Mouse (Mus musculus) stomach, embryonic 16.5 days (tissue): ENCODE measurements around the gene Crim1. TPM values are rescaled to one million over a fixed set of nuclear protein-coding genes. Genes with fewer than 3 reads are reported as not detected.
A peak's percentile ranks its signal among the peaks of the same experiment; 100 is the strongest.

ENCODE experiments used
- ATAC-seq: fragments of 200-750 bp; cut with Nextera tagmentation; 2 replicates; pipeline ENCODE4 v1.8.0; 2017; ENCODE audit warnings: moderate number of reproducible peaks, moderate TSS enrichment; ENCODE audit not compliant: insufficient read depth, low FRiP score
- H3K27ac ChIP-seq: fragments of 300-500 bp; sonication (generic); 2 replicates; pipeline ENCODE4 v1.5.1; 2014; ENCODE audit warnings: low read length
- H3K27me3 ChIP-seq: fragments of 300-500 bp; sonication (generic); 2 replicates; pipeline ENCODE4 v1.6.1; 2014; ENCODE audit warnings: low read length, control low read depth, mixed read lengths; ENCODE audit not compliant: control insufficient read depth, insufficient read depth
- H3K36me3 ChIP-seq: fragments of 300-500 bp; sonication (generic); 2 replicates; pipeline ENCODE4 v1.6.1; 2014; ENCODE audit warnings: low read length; ENCODE audit not compliant: control insufficient read depth, insufficient read depth
- H3K4me1 ChIP-seq: fragments of 300-500 bp; sonication (generic); 2 replicates; pipeline ENCODE4 v1.6.1; 2014; ENCODE audit warnings: low read length, control low read depth, mixed read lengths; ENCODE audit not compliant: control insufficient read depth, insufficient read depth
- H3K4me2 ChIP-seq: fragments of 300-500 bp; sonication (generic); 2 replicates; pipeline ENCODE4 v1.6.1; 2014; ENCODE audit warnings: low read depth, low read length, mixed read lengths
- H3K4me3 ChIP-seq: fragments of 300-500 bp; sonication (generic); replicated peaks from 2 replicates; pipeline ENCODE4 v1.5.1; 2014; ENCODE audit warnings: mild to moderate bottlenecking, low read length
- H3K9ac ChIP-seq: fragments of 300-500 bp; sonication (generic); 2 replicates; pipeline ENCODE4 v1.6.1; 2014; ENCODE audit warnings: low read length
- H3K9me3 ChIP-seq: fragments of 300-500 bp; sonication (generic); replicated peaks from 2 replicates; pipeline ENCODE4 v1.6.1; 2016; ENCODE audit warnings: low read length, control low read depth; ENCODE audit not compliant: control insufficient read depth
- WGBS: fragments of 180-500 bp; shearing (Covaris S2); extraction: QIAGEN DNeasy Blood & Tissue Kit; methylation state at CpG from one replicate; pipeline ENCODE4 v1.1.7; 2014; 5-methylcytosine and 5-hydroxymethylcytosine counted together
- polyA plus RNA-seq: library from polyadenylated mRNA; unstranded; fragments of >200 nt; fragmentation: Nextera tagmentation; extraction: Ambion mirVana; gene quantifications from 2 replicates; pipeline ENCODE4 v1.2.1, GENCODE M21; 2015

The Crim1 gene
- polyA plus RNA-seq, 1 experiment from 2014 or later: 3.9 TPM

DNA sequence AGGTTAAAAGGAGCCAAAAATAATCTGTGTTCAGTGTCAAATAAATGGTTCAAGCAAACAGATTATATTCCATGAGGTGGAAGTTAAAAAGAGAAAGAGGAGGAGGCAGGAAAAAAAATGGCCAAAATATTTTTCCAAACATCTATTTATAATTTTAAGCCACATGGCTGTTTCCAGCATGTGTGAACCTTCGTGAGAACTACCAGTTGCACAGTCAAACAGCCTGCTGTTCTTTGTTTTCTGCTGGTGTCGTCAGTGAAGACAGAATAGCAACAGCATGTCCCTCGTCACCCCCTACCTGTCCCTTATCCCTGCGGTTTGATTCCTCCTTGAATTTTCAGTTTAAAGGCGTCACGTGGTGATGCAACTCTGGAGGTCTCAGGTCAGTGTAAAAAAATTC is 70.0 kb downstream of the Crim1 start:
- H3K9ac ChIP-seq: no peak overlapping the region
- no peaks in the 10 kb centered on the region for H3K9me3 ChIP-seq
- H3K4me2 ChIP-seq: no peak overlapping the region
- H3K27me3 ChIP-seq: no peaks in the 10 kb centered on the region
- H3K4me3 ChIP-seq: no peak overlapping the region
- H3K36me3 ChIP-seq: no peaks in the 10 kb centered on the region
- no peak for ATAC-seq
- H3K4me1 ChIP-seq: peaks cover 22% of the 10 kb centered on the region
- H3K27ac ChIP-seq: no peak overlapping the region
- 69% methylated on average over 6 of the region's 6 CpGs for WGBS

- Histone ChIP-seq H3K27ac (peak overlapping the region; percentile 41), H3K4me2 (no peak overlapping the region), H3K27me3 (no peaks in the 10 kb centered on the region), H3K4me1 (peaks cover 27% of the 10 kb centered on the region), H3K4me3 (no peak overlapping the region), H3K9me3 (no peaks in the 10 kb centered on the region), H3K36me3 (no peaks in the 10 kb centered on the region), H3K9ac (peak overlapping the region; percentile 25; the same call in 1 of the 2 replicates)
- ATAC-seq: no peak
- 57% methylated on average over 8 of the region's 8 CpGs for WGBS
Measured at GRCm38 (mm10) chr17:78271731-78272130, 71.7 kb downstream of the Crim1 start.

- H3K4me1 ChIP-seq: peaks cover 27% of the 10 kb centered on the region
- 62% methylated on average over 8 of the region's 8 CpGs for WGBS
- peak overlapping the region; percentile 41 for H3K27ac ChIP-seq
- ATAC-seq: no peak
- no peaks in the 10 kb centered on the region for H3K9me3 ChIP-seq
- H3K36me3 ChIP-seq: no peaks in the 10 kb centered on the region
- peak overlapping the region; percentile 18; the same call in 1 of the 2 replicates for H3K4me2 ChIP-seq
- peak overlapping the region; percentile 25; the same call in 1 of the 2 replicates for H3K9ac ChIP-seq
- H3K27me3 ChIP-seq: no peaks in the 10 kb centered on the region
- H3K4me3 ChIP-seq: no peak overlapping the region
Measured at GRCm38 (mm10) chr17:78272142-78272541, 72.1 kb downstream of the Crim1 start.

- Histone ChIP-seq H3K4me1 (peaks cover 27% of the 10 kb centered on the region), H3K36me3 (no peaks in the 10 kb centered on the region), H3K27me3 (no peaks in the 10 kb centered on the region), H3K4me3 (no peak overlapping the region), H3K9ac (0 out of 2 replicates have a peak overlapping the region, but pooled peaks have one; percentile 25), H3K9me3 (no peaks in the 10 kb centered on the region), H3K4me2 (peak overlapping the region; percentile 18; the same call in 1 of the 2 replicates), H3K27ac (peak overlapping the region; percentile 56)
- ATAC-seq: no peak
- 46% methylated on average over 8 of the region's 8 CpGs for WGBS
Measured at GRCm38 (mm10) chr17:78272713-78273483, 72.8 kb downstream of the Crim1 start.

DNA sequence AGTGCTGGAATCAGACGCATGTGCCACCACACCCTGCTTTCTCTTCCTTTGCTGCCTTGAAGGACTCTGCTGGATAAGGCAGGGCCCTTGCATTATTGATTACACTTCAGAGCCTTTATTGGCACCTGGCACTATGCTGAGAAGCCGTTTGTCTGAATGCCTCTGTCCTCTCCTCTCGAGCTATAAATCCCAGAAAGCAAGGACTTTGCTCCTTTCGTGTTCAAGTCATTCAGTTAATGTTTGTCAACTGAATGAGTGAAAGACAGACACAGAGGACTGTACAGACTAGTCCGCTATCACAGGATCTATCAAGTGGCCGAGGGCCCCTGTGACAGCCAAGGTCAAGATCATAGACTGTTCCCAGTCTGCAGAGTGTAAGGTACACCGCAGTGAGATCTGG is 73.8 kb downstream of the Crim1 start:
- Histone ChIP-seq H3K4me2 (no peak overlapping the region), H3K36me3 (no peaks in the 10 kb centered on the region), H3K27me3 (no peaks in the 10 kb centered on the region), H3K4me3 (no peak overlapping the region), H3K27ac (no peak overlapping the region), H3K9me3 (no peaks in the 10 kb centered on the region), H3K9ac (no peak overlapping the region), H3K4me1 (peaks cover 27% of the 10 kb centered on the region)
- ATAC-seq: peak; percentile 49; the same call in 1 of the 2 replicates
- WGBS: 68% methylated on average over 7 of the region's 7 CpGs

DNA sequence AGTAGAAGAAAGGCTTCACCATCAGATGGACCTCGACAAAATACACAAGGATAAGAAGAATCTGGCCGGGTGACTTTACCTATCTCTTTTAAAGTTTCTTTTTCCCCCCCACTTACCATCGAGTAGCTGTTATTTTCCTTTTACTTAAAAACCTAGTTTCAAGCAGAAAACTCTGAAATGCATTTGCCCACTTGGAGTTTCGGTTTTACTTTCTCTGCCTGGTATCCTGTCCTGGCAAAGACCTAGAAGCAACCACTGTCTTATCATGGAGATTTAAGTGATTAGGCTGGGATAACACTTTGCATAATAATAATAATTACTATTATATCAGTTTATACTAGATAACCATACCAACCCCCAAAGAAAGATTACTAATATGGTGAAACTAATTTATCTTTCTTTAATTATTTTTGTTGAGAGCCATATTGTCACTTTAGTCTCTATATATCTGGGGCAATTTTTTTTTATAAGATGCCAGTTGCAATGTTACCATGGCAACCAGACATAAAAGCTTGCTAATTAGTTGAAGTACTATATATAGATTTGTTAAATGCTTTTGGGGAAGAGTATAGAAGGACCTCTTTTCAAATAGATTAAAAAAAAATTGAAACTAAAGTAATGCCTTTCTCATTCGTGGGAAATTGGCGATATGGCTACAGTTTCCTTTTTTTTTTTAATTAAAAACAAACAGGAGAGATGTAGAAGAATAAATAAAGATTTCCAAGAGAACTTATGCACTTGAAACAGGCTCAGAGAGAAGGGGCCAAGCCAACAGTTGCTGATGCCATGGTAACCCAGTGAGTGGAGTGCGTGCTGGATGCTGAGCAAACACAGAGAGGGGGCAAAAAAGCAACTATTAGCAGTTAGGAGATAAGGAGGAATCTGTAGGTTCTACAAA is 74.8 kb downstream of the Crim1 start:
- no peak overlapping the region for H3K9ac ChIP-seq
- WGBS: 71% methylated on average over 7 of the region's 7 CpGs
- no peak for ATAC-seq

DNA sequence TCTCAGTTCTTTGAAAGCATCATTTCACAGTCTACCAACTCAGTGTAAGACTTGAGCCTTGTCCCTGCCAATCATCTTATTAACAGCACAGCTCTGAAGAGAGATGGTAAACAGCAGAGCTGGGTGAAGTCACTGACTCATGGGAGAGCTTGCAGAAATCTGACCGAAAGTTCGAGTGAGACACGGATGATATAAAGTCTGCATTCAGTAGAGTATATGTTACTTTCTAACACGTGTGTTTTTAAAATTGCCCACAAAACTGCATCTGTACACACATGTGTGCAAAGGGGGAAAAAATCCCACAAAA is 75.4 kb downstream of the Crim1 start:
- no peaks in the 10 kb centered on the region for H3K27me3 ChIP-seq
- no peaks in the 10 kb centered on the region for H3K36me3 ChIP-seq
- H3K4me3 ChIP-seq: no peak overlapping the region
- no peak overlapping the region for H3K4me2 ChIP-seq
- no peak overlapping the region for H3K9ac ChIP-seq
- WGBS: 59% methylated on average over 4 of the region's 4 CpGs
- H3K27ac ChIP-seq: no peak overlapping the region
- H3K9me3 ChIP-seq: no peaks in the 10 kb centered on the region
- no peak for ATAC-seq
- H3K4me1 ChIP-seq: peaks cover 27% of the 10 kb centered on the region

More for the DNA sequence above, 74.8 kb downstream of the Crim1 start:
- no peaks in the 10 kb centered on the region for H3K9me3 ChIP-seq
- no peak overlapping the region for H3K4me3 ChIP-seq
- H3K4me2 ChIP-seq: no peak overlapping the region
- H3K36me3 ChIP-seq: no peaks in the 10 kb centered on the region
- H3K27ac ChIP-seq: no peak overlapping the region
- peaks cover 27% of the 10 kb centered on the region for H3K4me1 ChIP-seq
- no peaks in the 10 kb centered on the region for H3K27me3 ChIP-seq

GRCm38 (mm10) chr17:78279191-78279590 is 79.1 kb downstream of the Crim1 start:
- Histone ChIP-seq H3K27me3 (no peaks in the 10 kb centered on the region), H3K9me3 (no peaks in the 10 kb centered on the region), H3K36me3 (0 out of 2 replicates have a peak, but pooled peaks cover 3% of the 10 kb centered on the region), H3K4me3 (no peak overlapping the region), H3K4me2 (no peak overlapping the region), H3K27ac (no peak overlapping the region), H3K4me1 (0 out of 2 replicates have a peak, but pooled peaks cover 10% of the 10 kb centered on the region), H3K9ac (no peak overlapping the region)
- ATAC-seq: no peak
- 83% methylated on average over 12 of the region's 12 CpGs for WGBS
